Mouse (Mus musculus) liver, adult 2 months (tissue): ENCODE results near the gene Slc12a1.

Experiments used
- CTCF ChIP-seq: fragments of 200-500 bp; IDR thresholded peaks from 2 replicates; pipeline ENCODE4 v1.5.1; 2011; ENCODE audit warnings: low read depth, low read length, control low read depth
- POLR2A ChIP-seq: fragments of 200-500 bp; IDR thresholded peaks from 2 replicates; pipeline ENCODE4 v1.6.1; 2011; ENCODE audit warnings: low read length, control low read depth; ENCODE audit not compliant: insufficient read depth; ENCODE audit errors: extremely low read depth

- TF ChIP-seq POLR2A (no peak), CTCF (no peak)
These were observed 110.8 kb downstream of the Slc12a1 start for GRCm38 (mm10) chr2:125263056-125263455.
